Mouse (Mus musculus) bone marrow macrophage, adult 2 months (primary cell): ENCODE results near the gene Gprc5d.

Experiments
- CTCF ChIP-seq: IDR thresholded peaks from 2 replicates; pipeline ENCODE4 v1.5.1; 2012; ENCODE audit warnings: low read depth, mild to moderate bottlenecking, low read length, moderate library complexity
- POLR2A ChIP-seq: IDR thresholded peaks from 2 replicates; pipeline ENCODE4 v1.6.1; 2012; ENCODE audit warnings: mild to moderate bottlenecking, low read depth, low read length, borderline replicate concordance

DNA sequence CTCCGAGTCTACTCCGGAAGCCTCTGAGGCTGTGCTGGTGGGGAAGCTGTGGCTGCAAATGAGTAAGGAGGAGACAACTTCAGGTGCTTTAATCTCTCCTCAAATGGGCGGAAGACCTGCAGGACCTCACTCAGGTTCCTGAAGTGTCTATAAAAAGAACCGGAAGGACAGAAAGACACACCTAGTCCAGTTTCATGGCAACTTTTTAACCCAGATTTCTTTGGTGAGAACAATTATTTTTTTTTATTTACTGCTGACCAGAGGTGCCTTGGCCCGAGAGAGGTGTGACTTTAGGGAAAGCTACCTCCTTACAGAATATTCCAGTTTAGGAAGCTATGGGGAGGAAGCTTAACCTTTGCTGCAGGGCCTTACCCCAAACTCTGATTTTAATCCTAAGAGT lies at the start of gene Gprc5d:
- TF ChIP-seq CTCF: no peak
- no peak for TF ChIP-seq POLR2A
